Mouse (Mus musculus) hematopoietic stem cell, adult 5-6 weeks (primary cell): ENCODE measurements around the gene Tgm6. TPM values are rescaled to one million over a fixed set of nuclear protein-coding genes. Genes with fewer than 3 reads are reported as not detected.

Source experiments
- ATAC-seq, 2 experiments: fragments of 125-278 bp in 1 of 2; replicated peaks in 1 of 2; 2 replicates each; pipeline ENCODE4 v1.8.0; 2016 to 2017; ENCODE audit warnings: inconsistent platforms in 2 of 2, mild to moderate bottlenecking in 2 of 2, moderate number of reproducible peaks in 2 of 2, low read depth in 1 of 2, moderate TSS enrichment in 1 of 2; ENCODE audit not compliant: low FRiP score in 2 of 2, poor library complexity in 2 of 2, severe bottlenecking in 2 of 2, insufficient read depth in 1 of 2, low TSS enrichment in 1 of 2
- total RNA-seq: library from RNA; stranded (forward); fragments of 172-1452, 232-1000 nt; gene quantifications from 2 replicates; pipeline ENCODE4 v1.2.3, GENCODE M21; 2017

The Tgm6 gene
- total RNA-seq, 1 experiment from 2014 or later, result not detected

DNA sequence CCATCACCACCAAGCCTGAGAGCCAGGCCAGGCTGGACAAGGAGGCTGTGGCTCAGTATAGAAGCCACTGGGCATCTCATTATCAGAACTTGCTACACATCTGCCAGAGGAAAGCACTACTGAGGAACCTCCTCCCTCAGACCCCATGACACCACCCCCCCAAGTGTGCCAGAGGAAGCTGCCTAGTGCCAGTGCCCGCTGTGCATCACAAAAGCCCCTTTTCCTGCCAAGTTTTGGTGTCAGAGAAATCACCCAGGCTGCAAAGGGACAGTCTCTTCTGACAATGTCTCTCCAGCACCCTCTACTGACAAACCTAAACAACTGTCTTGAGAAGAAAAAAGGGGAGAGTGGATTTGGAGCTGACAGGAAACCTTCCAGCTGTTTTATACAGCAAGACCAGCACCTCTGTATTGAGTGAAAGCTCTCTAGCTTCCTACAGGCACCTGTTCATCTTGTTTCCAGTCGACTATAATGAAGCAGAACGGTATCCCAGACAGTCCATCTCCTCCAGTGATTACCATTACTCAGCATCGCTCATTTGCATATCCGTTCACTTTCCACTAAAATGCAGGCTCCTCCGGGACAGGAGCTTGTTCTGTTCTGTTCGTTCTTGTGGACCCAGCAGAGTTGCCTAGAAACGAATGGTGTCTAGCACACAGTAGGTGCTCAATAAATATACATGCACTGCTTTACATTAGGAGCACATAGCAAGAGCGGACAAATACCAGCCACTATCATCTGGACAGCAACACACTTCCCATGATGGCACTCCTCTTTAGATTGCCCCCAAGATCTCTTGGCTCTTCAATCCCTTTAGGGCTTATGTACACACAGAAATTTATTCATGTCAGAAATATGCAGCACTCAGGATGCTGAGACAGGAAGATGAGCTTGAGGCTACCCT is 54.3 kb downstream of the Tgm6 start:
- ATAC-seq, result peak; percentile 17 to 35; a peak in 1 of 4 replicates

DNA sequence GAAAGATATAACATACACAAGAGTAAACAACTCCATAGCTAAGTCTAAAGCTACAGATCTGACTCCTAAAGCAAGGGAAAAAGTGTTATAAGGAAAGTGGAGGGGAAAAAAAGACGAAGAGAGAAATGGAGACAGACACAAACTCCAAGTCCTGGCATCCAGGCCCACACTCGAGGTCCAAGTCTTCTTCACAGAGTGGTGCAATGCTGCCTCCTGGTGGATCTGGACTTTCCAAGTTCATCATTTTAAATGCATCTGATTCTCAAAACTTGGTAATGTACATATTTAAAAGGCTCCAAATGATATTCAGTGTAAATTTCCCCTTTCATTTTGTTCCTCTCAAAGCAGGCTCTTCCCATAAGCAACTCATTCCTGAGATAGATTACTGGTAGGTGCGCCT is 55.6 kb downstream of the Tgm6 start:
- ATAC-seq, result no peak

DNA sequence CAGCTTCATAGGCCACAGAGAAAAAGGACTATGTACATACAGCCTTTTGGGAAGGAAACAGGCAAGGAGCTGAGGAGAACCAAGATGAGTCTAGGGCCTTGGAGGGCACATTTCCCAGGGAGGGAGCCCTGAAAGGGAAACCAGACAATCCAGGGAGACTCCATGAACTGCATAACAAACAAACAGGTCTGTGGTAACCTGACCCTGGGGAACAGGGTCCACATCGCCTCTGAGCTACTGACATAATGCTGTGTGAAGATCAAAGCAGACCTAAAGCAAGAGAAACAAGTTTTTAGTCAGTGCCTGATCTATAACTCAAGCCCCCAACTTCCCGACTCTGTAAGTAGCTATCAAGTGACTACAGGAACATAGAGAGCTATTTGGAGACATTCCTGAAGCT is 59.5 kb downstream of the Tgm6 start:
- no peak for ATAC-seq

DNA sequence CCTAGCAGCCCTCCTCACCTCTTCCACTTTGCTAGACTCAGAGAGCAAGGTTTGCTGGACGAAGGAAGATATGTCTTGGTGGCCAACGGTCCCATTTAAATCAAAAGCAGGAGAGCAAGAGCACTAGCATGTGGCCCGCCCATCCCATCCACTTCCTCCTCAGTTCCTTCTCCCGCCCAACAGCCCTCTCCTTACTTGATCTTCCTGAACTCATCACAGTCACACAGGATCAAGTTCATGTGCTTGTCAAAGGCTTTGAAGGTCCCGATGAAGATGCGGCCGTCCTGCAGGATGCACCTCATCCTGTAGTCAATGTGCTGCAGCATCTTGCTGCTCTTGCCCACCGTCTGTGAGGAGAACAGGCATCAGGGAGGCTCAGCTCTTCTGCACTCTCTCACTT is 64.6 kb downstream of the Tgm6 start:
- no peak for ATAC-seq

DNA sequence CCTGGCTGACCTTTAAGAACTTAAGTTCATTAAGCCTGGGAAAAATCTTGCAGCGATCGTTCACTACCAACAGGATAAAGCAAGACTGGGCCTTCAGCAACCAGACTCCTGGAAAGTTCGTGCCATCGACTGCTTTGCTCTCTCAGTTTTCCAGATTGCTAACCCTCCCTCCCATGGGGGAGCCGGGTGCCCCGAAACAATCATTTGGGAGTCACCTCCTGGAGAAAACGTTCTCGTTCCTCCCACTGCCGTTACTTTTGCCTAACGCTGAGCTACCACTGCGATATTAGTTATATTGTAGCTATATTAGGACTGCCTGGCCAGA is 66.1 kb downstream of the Tgm6 start:
- ATAC-seq, result no peak

DNA sequence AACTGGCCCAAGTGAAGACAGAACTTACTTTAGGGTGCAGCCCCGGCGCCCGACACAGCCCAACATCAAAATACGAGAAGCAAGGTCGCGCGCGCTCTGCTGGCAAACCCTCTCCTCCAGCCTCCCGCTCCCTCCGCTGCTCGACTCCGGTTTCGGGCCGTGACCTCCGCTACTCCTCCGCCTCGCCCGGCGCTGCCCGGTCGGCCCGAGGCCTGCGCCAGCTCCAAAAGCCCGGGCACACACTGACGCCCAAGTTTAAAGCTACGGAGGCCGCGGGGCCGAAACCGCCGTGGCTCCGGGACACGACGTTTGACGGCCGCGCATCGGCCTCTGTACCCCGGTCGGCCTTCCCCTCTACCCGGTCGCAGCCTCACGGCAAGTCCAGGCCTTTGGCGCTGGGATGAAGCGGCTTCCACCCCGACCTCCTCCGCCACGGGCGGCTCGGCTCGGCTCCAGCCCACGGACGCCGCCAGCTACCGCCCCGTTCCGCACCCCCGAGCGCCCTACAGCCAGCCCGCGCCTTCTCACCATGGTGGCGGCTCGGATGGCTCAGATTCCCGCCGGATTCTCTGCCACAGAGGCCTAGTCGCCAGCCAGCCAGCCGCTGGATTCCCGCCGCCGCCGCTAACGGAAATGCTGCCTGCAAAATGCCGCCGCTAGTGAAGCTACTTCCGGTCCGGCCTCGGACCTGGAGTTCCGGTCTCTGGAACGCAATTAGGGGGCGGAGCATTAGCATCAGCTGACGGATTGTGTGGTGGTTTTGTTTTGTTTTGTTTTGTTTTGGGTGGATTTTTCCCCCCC is 66.7 kb downstream of the Tgm6 start, which contains the start of gene Snrpb:
Snrpb (minus strand) TSS at position 698 of the 801 bp plus-strand sequence.
- peak; percentile 65 to 82 for ATAC-seq

DNA sequence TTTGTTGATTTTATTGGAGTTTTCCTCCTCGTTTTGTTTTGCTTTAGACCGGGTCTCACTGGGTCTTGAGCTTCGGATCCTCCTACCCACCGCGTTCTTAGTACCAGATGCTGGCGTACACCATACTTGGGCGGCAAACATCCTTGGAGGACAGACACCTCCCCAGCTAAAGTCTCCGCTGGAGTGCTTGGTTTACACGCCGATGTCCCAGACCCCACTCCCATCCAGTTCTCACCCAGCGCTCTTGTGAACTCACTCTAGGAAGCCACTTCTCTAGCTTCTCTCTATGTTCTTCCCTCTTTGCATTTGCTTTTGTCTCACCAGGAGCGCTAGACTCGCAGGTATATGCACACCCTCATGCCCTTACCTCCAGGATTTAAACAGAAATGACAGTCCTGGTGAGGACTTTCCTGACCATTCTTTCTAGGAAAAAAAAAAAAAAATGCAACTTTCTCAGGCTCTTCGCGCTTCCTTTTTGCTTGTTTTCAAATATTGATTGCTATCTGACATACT is 67.3 kb downstream of the Tgm6 start:
- ATAC-seq, result peak; percentile 28 to 40; a peak in 3 of 4 replicates

DNA sequence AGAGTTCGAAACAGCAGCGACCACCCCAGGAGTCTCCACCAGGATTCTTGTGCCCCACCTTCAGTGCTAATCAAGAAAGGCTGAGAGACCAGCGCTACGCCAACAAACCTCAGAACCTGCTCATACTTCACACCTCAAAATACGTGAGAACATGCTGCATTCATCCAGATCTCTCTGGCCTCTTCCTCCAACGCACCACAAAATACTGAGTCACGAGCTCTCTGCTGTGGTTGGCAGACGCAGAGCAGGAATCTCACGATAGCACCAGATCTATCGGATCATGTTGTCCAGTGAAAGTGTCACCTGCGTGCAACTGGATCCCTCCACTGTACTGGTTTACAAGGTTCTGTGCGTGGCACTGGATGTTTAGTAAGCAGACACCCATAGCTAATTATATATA is 76.2 kb downstream of the Tgm6 start:
- ATAC-seq, result no peak

DNA sequence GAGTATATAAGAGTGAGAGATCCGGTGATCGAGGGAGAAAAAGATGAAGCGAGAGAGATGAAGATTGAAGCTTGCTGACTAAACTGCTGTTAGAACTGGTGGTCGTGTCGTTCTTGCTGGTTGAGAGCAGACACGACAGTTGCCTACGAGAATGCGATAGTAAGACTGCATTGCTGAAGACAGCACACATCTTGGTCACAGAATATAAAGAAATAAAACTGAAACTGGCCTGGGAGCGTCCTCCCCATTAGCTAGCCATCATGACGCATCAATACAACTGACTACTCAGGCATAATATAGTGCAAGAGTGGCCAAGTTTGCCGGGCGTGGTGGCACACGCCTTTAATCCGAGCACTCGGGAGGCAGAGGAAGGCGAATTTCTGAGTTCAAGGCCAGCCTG is 82.7 kb downstream of the Tgm6 start, which contains the start of gene Tmc2:
Tmc2 (plus strand) TSS at position 301 of the 400 bp plus-strand sequence.
- ATAC-seq, result no peak

DNA sequence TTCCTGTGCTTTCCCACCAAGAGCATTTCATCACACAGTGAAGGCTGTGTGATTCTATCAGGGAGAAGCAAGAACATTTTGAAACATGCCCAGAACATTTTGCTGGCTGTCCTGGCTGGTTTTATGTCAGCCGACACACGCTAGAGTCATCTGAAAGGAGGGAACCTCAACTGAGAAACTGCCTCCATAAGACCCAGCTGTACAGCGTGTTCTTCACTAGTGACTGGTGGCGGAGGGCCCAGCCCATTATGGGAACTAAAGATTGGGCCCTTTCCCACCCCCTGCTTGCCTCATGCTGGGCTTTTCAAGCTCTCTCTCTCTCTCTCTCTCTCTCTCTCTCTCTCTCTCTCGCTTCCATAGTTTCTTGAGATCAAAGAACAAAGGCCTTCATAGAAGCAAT is 88.7 kb downstream of the Tgm6 start:
- no peak for ATAC-seq

Other genes with a start within 250 kb of the Tgm6 start
- gene Tgm3, start 100.1 kb upstream of the Tgm6 start, total RNA-seq, result 0.30 TPM in 1 of 2 replicates, not detected in the other
- 135 and 198 TPM in 2 replicates for gene Snrpb, start 67.0 kb downstream of the Tgm6 start, total RNA-seq
- gene Tmc2, start 82.8 kb downstream of the Tgm6 start, total RNA-seq, result not detected in 2 replicates
- 416 and 547 TPM in 2 replicates for gene Nop56, start 162.0 kb downstream of the Tgm6 start, total RNA-seq
- 98.3 and 145 TPM in 2 replicates for gene Idh3b, start 172.1 kb downstream of the Tgm6 start, total RNA-seq
- gene Ebf4, start 182.8 kb downstream of the Tgm6 start, total RNA-seq, result not detected in 2 replicates